Mouse (Mus musculus) liver, adult (tissue): ENCODE data around the gene Pcgf3.

Experiments used
- GATA4 ChIP-seq: IDR thresholded peaks from 2 replicates; pipeline ENCODE4 v1.6.1; 2014; ENCODE audit warnings: mild to moderate bottlenecking, low read length; ENCODE audit not compliant: insufficient replicate concordance

Gene Pcgf3

GRCm38 (mm10) chr5:108521016-108521415 is 60.0 kb downstream of the Pcgf3 start:
- TF ChIP-seq GATA4: no peak

GRCm38 (mm10) chr5:108521896-108522295 is 60.9 kb downstream of the Pcgf3 start:
- no peak for TF ChIP-seq GATA4

- TF ChIP-seq GATA4: no peak
Measured at GRCm38 (mm10) chr5:108522597-108522996, 61.6 kb downstream of the Pcgf3 start.

- TF ChIP-seq GATA4: no peak
Measured at GRCm38 (mm10) chr5:108534188-108534587, 73.2 kb downstream of the Pcgf3 start.

DNA sequence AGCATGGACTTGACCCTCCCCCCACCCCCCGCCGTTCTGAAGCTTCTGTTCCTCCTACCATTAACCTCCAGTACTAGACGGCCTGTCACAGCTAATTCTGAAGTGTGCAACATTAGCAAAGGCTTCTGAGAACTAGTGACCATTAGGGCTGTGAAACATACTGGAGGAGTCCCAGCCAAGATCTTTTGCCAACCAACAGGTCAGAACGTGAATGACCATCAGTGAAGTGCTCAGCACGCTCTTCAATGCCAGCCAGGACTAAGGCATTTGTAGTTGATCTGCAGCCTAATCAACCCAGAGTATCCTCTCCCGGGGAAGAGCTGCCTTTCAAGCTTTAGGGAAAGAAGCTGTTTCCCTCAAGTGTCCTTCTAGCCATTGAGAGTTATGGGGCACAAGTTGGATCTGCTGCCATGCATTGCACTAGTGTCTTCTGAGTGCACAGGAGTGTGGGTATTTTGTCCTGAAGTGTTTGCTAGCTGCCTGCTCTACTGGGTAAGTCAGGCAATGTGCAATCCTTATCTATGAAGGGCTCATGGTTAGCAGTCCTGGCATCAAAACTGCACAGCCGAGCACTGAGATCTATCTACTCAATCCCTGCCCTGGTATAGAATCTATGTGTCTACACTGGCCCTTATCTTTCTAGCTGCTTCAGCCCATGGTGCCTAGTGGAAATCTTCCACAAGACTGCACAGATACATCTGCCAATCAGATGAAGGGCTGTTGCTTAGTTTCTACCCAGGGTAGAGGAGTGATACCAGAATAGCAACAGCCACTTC is 82.7 kb downstream of the Pcgf3 start:
- TF ChIP-seq GATA4: no peak

DNA sequence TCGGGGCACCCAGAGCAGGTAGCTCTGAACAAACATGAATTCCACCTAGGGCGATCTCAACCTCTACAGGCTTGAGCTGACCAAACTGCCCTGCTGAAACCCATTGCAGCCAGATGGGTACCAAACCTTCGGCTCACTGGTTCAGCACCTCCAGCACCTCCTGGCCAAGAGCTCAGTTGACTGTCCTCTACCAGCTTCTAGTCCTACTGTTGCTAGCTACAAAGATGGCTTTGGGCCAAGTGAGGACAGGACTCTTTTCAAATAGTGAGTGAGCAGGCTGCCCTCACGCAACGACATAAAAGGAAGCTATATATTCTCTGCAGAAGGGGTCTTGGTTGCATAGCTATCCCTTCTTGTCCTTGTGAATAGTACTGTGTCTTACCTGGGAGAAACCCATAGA is 86.6 kb downstream of the Pcgf3 start:
- TF ChIP-seq GATA4: no peak

- no peak for TF ChIP-seq GATA4
Measured at GRCm38 (mm10) chr5:108549137-108549488, 88.1 kb downstream of the Pcgf3 start.

DNA sequence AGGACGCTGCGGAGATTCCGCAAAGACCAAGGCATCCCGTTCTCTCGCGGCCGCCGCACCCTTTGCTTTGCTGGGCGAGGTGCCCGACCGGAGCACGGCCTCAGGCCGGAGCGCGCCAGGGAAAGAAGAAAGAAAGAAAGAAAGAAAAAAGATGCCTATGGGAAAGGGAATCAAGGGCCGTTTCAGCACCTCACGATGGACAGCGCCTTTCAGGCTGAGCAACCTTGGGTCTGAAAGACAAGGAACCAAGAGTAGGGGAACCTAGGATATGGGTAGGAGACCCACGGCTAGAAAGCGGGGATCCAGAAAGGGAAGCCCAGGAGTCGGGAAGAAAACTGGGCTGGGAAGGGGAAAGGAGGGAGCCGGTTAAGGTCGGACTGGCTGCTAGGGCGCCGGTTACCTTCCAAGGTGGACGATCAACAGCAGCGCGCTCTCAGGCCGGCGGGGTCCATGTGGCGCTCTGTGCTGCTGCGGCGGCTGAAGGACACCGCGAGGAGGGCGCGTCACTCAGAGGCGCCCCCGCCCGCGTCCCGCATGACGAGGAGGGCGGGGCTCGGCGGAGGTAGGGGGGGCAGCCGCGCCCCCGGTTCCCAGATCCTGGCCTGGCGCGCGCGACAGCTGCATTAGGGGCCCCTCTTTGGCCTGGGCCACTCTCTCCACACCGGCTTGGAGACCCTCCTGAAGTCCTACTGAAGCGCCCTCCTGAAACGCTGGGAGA is 88.6 kb downstream of the Pcgf3 start, which contains the start of gene Cplx1:
Gene Cplx1, minus strand, starts transcription at position 536 of the 718 bp plus-strand sequence.
- no peak for TF ChIP-seq GATA4

- TF ChIP-seq GATA4: no peak
Measured at GRCm38 (mm10) chr5:108550207-108550594, 89.2 kb downstream of the Pcgf3 start.

- TF ChIP-seq GATA4: no peak
Measured at GRCm38 (mm10) chr5:108554041-108554440, 93.0 kb downstream of the Pcgf3 start.
